Mouse (Mus musculus) cerebellum, postnatal 25 days (tissue): ENCODE data around the gene Snx18.

Experiments
- DNase-seq, 2 experiments: peaks; one replicate each; pipeline ENCODE4 v3.0.0; 2021; ENCODE audit warnings: mixed read lengths in 2 of 2

Gene Snx18

GRCm38 (mm10) chr13:113617891-113618823 is at the start of gene Snx18:
TSS of gene Snx18 (minus strand) at chr13:113618564.
- DNase-seq, result peak; percentile 93 to 97

- DNase-seq, result no peak
Observed at GRCm38 (mm10) chr13:113663883-113664282, 45.5 kb upstream of the Snx18 start.

GRCm38 (mm10) chr13:113663151-113663779 is 44.9 kb upstream of the Snx18 start, which contains the start of gene Hspb3:
TSS of gene Hspb3 (minus strand) at chr13:113663676.
- peak; percentile 84 to 90 for DNase-seq

- no peak for DNase-seq
Observed at GRCm38 (mm10) chr13:113661826-113662271, 43.5 kb upstream of the Snx18 start.

- no peak for DNase-seq
Observed at GRCm38 (mm10) chr13:113660576-113661310, 42.4 kb upstream of the Snx18 start.

- no peak for DNase-seq
Observed at GRCm38 (mm10) chr13:113657204-113657603, 38.8 kb upstream of the Snx18 start.

GRCm38 (mm10) chr13:113656639-113657038 is 38.3 kb upstream of the Snx18 start:
- no peak for DNase-seq

GRCm38 (mm10) chr13:113655511-113655910 is 37.1 kb upstream of the Snx18 start:
- DNase-seq, result no peak

GRCm38 (mm10) chr13:113640944-113641597 is 22.7 kb upstream of the Snx18 start:
- peak in 1 of 2 experiments; percentile 34 for DNase-seq

- peak; percentile 24 to 32 for DNase-seq
Observed at GRCm38 (mm10) chr13:113638914-113639313, 20.6 kb upstream of the Snx18 start.

GRCm38 (mm10) chr13:113635799-113636222 is 17.4 kb upstream of the Snx18 start:
- no peak for DNase-seq

GRCm38 (mm10) chr13:113634732-113635481 is 16.5 kb upstream of the Snx18 start:
- no peak for DNase-seq

GRCm38 (mm10) chr13:113632506-113632905 is 14.1 kb upstream of the Snx18 start:
- no peak for DNase-seq

- no peak for DNase-seq
Observed at GRCm38 (mm10) chr13:113627601-113628000, 9.2 kb upstream of the Snx18 start.

- DNase-seq, result no peak
Observed at GRCm38 (mm10) chr13:113622865-113623255, 4.5 kb upstream of the Snx18 start.

- DNase-seq, result no peak
Observed at GRCm38 (mm10) chr13:113622122-113622864, 3.9 kb upstream of the Snx18 start.

GRCm38 (mm10) chr13:113619003-113619402 is 639 bp upstream of the Snx18 start:
- DNase-seq, result no peak

GRCm38 (mm10) chr13:113617338-113617890 is 950 bp downstream of the Snx18 start:
- peak; percentile 65 to 66 for DNase-seq

- DNase-seq, result peak; percentile 66
Observed at GRCm38 (mm10) chr13:113616751-113617337, 1.5 kb downstream of the Snx18 start.
